ENCODE assay signal across 8 mouse cellular contexts in the genomic region with DNA sequence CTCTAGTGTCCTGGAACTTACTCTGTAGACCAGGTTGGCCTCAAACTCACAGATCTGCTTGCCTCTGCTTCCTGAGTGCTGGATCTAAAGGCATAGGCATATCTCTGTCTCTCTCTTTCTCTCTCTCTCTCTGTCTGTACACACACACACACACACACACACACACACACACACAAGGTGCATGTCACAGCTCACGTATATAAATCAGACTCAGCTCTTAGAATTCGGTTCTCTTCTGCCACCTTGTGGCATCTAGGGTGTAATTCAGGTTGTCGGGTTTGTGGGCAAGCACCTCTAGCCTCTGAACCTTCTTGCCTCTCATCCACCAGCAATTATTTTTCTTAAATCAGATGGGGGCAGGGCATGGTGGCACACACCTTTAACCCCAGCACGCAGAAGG. TPM values are rescaled to one million over a fixed set of nuclear protein-coding genes. Genes with fewer than 3 reads are reported as not detected.
DNase-seq lines count a peak whose midpoint lies in the region; ATAC-seq lines count a peak whose summit lies in the region.

No protein-coding gene starts in this region.

- H3K27me3 ChIP-seq in forebrain, embryonic 10.5 days (ENCODE audit: poor library complexity, severe bottlenecking): no peaks in the 10 kb centered on the region
- no peaks in the 10 kb centered on the region for H3K27me3 ChIP-seq in forebrain, embryonic 12.5 days
- no peaks in the 10 kb centered on the region for H3K27me3 ChIP-seq in embryonic facial prominence, embryonic 15.5 days

- no peak overlapping the region for H3K4me3 ChIP-seq in forebrain, embryonic 10.5 days
- no peak overlapping the region for H3K4me3 ChIP-seq in forebrain, embryonic 12.5 days (replicated peaks)
- no peak overlapping the region for H3K4me3 ChIP-seq in embryonic facial prominence, embryonic 15.5 days (replicated peaks)

- no peaks in the 10 kb centered on the region; the same call in 1 of the 2 replicates for H3K9me3 ChIP-seq in forebrain, embryonic 10.5 days
- peaks cover 7% of the 10 kb centered on the region; the same call in 1 of the 2 replicates for H3K9me3 ChIP-seq in forebrain, embryonic 12.5 days
- H3K9me3 ChIP-seq in embryonic facial prominence, embryonic 15.5 days (replicated peaks): no peaks in the 10 kb centered on the region

- H3K4me1 ChIP-seq in forebrain, embryonic 10.5 days: no peaks in the 10 kb centered on the region
- no peaks in the 10 kb centered on the region for H3K4me1 ChIP-seq in forebrain, embryonic 12.5 days
- H3K4me1 ChIP-seq in embryonic facial prominence, embryonic 15.5 days: no peaks in the 10 kb centered on the region

- H3K9ac ChIP-seq in forebrain, embryonic 12.5 days: no peak overlapping the region
- no peak overlapping the region for H3K9ac ChIP-seq in embryonic facial prominence, embryonic 15.5 days

- no peak for ATAC-seq in forebrain, embryonic 12.5 days (ENCODE audit: low FRiP score)
- 0 out of 2 replicates have a peak, but pooled peaks have one; percentile 27 for ATAC-seq in embryonic facial prominence, embryonic 15.5 days (ENCODE audit: insufficient number of reproducible peaks, low FRiP score, low TSS enrichment, low read depth)

- peak; percentile 57 for DNase-seq in forebrain, embryonic 10.5 days (ENCODE audit: extremely low spot score, low spot score)
- DNase-seq in adrenal gland, postnatal 10 days: peak; percentile 78
- DNase-seq in heart, postnatal 4 days: peak; percentile 75
- DNase-seq in layer of hippocampus, postnatal 10 days (ENCODE audit: low spot score in 2 of 2): peak; percentile 62 to 77
- DNase-seq in lung, postnatal 10 days: peak; percentile 80
- peak; percentile 30 for DNase-seq in right cerebral cortex, postnatal 14 days

- no peak overlapping the region for H3K27ac ChIP-seq in forebrain, embryonic 10.5 days
- no peak overlapping the region for H3K27ac ChIP-seq in forebrain, embryonic 12.5 days
- H3K27ac ChIP-seq in embryonic facial prominence, embryonic 15.5 days (replicated peaks): no peak overlapping the region

- H3K36me3 ChIP-seq in forebrain, embryonic 10.5 days (replicated peaks): no peaks in the 10 kb centered on the region
- no peaks in the 10 kb centered on the region for H3K36me3 ChIP-seq in forebrain, embryonic 12.5 days (replicated peaks)
- H3K36me3 ChIP-seq in embryonic facial prominence, embryonic 15.5 days: no peaks in the 10 kb centered on the region

- no peak overlapping the region for H3K4me2 ChIP-seq in forebrain, embryonic 12.5 days
- H3K4me2 ChIP-seq in embryonic facial prominence, embryonic 15.5 days (replicated peaks): no peak overlapping the region

- 5% methylated on average over 4 of the region's 4 CpGs for WGBS in forebrain, embryonic 10.5 days
- 4% methylated on average over 4 of the region's 4 CpGs for whole genome bisulfite sequencing in forebrain, embryonic 12.5 days
- WGBS in embryonic facial prominence, embryonic 15.5 days: 0% methylated on average over 4 of the region's 4 CpGs

RNA-seq across cellular contexts. Expression of gene Gm10382, which starts 20.6 kb away (rescaled TPM):
- 0.21 and 0.38 TPM in 2 replicates for polyA plus RNA-seq in forebrain, embryonic 10.5 days (2016; fragmentation: Nextera tagmentation; extraction: Ambion mirVana)
- 0.91 and 0.97 TPM in 2 replicates for polyA plus RNA-seq in forebrain, embryonic 12.5 days (2016; fragmentation: Nextera tagmentation; extraction: Ambion mirVana)
- total RNA-seq in adrenal gland, postnatal 10 days (2021): under 1 TPM; 0.21 to 0.24 TPM
- polyA plus RNA-seq in embryonic facial prominence, embryonic 15.5 days (2015; fragmentation: Nextera tagmentation; extraction: Ambion mirVana): 0.32 and 0.48 TPM in 2 replicates
- under 1 TPM; 0.21 to 0.29 TPM for total RNA-seq in heart, postnatal 4 days (2021)
- under 1 TPM in 1 of 2 experiments, not detected in 1; 0.27 TPM for total RNA-seq in layer of hippocampus, postnatal 10 days (2021)

RNA-seq across cellular contexts. Expression of gene Ubc, which starts 21.4 kb away (rescaled TPM):
- 931 and 967 TPM in 2 replicates for polyA plus RNA-seq in forebrain, embryonic 10.5 days (2016; fragmentation: Nextera tagmentation; extraction: Ambion mirVana)
- polyA plus RNA-seq in forebrain, embryonic 12.5 days (2016; fragmentation: Nextera tagmentation; extraction: Ambion mirVana): 1,113 and 1,114 TPM in 2 replicates
- 1,000 to 10,000 TPM; 1,039 to 1,045 TPM for total RNA-seq in adrenal gland, postnatal 10 days (2021)
- polyA plus RNA-seq in embryonic facial prominence, embryonic 15.5 days (2015; fragmentation: Nextera tagmentation; extraction: Ambion mirVana): 1,092 and 1,100 TPM in 2 replicates
- total RNA-seq in heart, postnatal 4 days (2021): 100 to 1,000 TPM; 781 to 834 TPM
- 100 to 1,000 TPM; 760 to 831 TPM for total RNA-seq in layer of hippocampus, postnatal 10 days (2021)

RNA-seq across cellular contexts. Expression of gene Scarb1, which starts 27.7 kb away (rescaled TPM):
- 51.3 and 54.5 TPM in 2 replicates for polyA plus RNA-seq in forebrain, embryonic 10.5 days (2016; fragmentation: Nextera tagmentation; extraction: Ambion mirVana)
- 31.5 and 38.7 TPM in 2 replicates for polyA plus RNA-seq in forebrain, embryonic 12.5 days (2016; fragmentation: Nextera tagmentation; extraction: Ambion mirVana)
- total RNA-seq in adrenal gland, postnatal 10 days (2021): 1,000 to 10,000 TPM in 1 of 2 experiments, 100 to 1,000 TPM in 1; 506 to 1,242 TPM
- polyA plus RNA-seq in embryonic facial prominence, embryonic 15.5 days (2015; fragmentation: Nextera tagmentation; extraction: Ambion mirVana): 61.0 and 64.7 TPM in 2 replicates
- 10 to 100 TPM; 65.7 to 67.0 TPM for total RNA-seq in heart, postnatal 4 days (2021)
- 10 to 100 TPM; 55.4 to 56.7 TPM for total RNA-seq in layer of hippocampus, postnatal 10 days (2021)

Comparison
In these comparisons a context has a peak if more than half of its experiments do, and no peak if none do; other contexts are left out.
1. DNase-seq: peak in every context shown above with its lines; median percentile 80 in lung, postnatal 10 days; 78 in adrenal gland, postnatal 10 days; 75 in heart, postnatal 4 days; 70 in layer of hippocampus, postnatal 10 days; 57 in forebrain, embryonic 10.5 days; 30 in right cerebral cortex, postnatal 14 days.
2. RNA of gene Scarb1, which starts 27.7 kb away (total RNA-seq): 506 to 1,242 TPM in adrenal gland, postnatal 10 days; 65.7 to 67.0 TPM in heart, postnatal 4 days and 55.4 to 56.7 TPM in layer of hippocampus, postnatal 10 days; every median in the first group is over 4 times any median in the second.